Mouse (Mus musculus): ENCODE measurements around the gene Tbx1. TPM values are rescaled to one million over a fixed set of nuclear protein-coding genes. Genes with fewer than 3 reads are reported as not detected.
"Not testable (repeated sequence)": the region's sequence is repeated elsewhere in the genome, so short reads cannot be mapped to it uniquely, and the experiment has no call there.

The Tbx1 gene
- polyA plus RNA-seq, 2 experiments = 8.7 to 12.1 TPM

DNA sequence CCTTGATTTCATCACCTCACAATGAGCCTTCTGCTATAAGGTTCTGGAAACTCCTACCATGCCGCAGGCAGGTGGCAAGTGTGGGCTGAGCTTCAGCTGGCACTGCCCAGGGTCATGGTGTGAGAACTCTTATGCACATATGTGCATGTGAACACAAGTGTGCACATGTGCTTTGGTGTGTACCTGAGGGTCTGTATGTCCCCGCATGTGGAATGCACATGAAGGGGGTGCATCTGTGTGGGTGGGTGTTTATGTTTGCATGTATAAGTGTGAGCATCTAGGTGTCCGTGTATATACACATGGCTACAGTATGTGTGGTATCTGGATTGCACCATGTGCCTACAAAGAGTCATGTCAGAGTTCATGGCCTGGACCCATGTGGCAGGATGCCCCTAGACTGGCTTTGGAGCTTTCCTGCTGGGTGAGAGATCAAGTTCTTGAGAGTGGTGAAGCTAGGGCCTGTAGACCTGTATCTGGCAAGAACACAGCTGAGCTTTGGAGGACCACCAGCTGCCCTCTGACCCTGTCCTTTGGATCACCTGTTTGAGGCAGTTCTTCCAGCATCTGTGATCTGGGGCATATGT, 53.0 kb downstream of the Tbx1 start:
- Histone ChIP-seq H3K4me3 (replicated peaks; ENCODE audit: low read length) (no peak overlapping the region), H3K4me2 (replicated peaks; ENCODE audit: low read depth, low read length, severe bottlenecking) (no peak overlapping the region), H3K27me3 (ENCODE audit: control insufficient read depth, insufficient read depth, low read length) (no peaks in the 10 kb centered on the region), H3K4me1 (ENCODE audit: control insufficient read depth, insufficient read depth, low read length) (no peaks in the 10 kb centered on the region), H3K9me3 (ENCODE audit: control insufficient read depth, low read length) (no peaks in the 10 kb centered on the region), H3K9ac (ENCODE audit: low read depth, low read length, severe bottlenecking) (no peak overlapping the region), H3K36me3 (ENCODE audit: control insufficient read depth, insufficient read depth, low read length) (no peaks in the 10 kb centered on the region), H3K27ac (replicated peaks; ENCODE audit: low read depth, low read length) (no peak overlapping the region)
- no peak for TF ChIP-seq POLR2A (IDR thresholded peaks at IDR 0.05; ENCODE audit: borderline replicate concordance, extremely low read depth, insufficient read depth, insufficient read length)
- 91% methylated on average over 3 of the region's 3 CpGs for WGBS
- DNase-seq (ENCODE audit: low spot score) (no peak), ATAC-seq (ENCODE audit: low FRiP score, low read depth) (no peak)

DNA sequence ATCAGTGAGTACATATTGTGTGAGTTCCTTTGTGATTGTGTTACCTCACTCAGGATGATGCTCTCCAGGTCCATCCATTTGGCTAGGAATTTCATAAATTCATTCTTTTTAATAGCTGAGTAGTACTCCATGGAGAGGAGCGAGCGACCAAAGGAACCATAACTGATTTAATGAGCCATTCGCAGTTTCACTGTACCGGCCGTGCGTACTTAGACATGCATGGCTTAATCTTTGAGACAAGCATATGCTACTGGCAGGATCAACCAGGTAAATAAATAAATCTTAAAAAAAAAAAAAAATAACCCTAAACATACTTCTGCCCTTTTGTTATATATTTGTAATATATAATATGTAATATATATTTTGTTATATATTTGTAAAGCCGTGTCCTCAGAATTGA, 57.4 kb downstream of the Tbx1 start:
- not testable (repeated sequence) for H3K4me2 ChIP-seq (replicated peaks; ENCODE audit: low read depth, low read length, severe bottlenecking); H3K4me3 ChIP-seq (replicated peaks; ENCODE audit: low read length); H3K9ac ChIP-seq (ENCODE audit: low read depth, low read length, severe bottlenecking); H3K36me3 ChIP-seq (ENCODE audit: control insufficient read depth, insufficient read depth, low read length); H3K27ac ChIP-seq (replicated peaks; ENCODE audit: low read depth, low read length); DNase-seq (ENCODE audit: low spot score); H3K27me3 ChIP-seq (ENCODE audit: control insufficient read depth, insufficient read depth, low read length); H3K9me3 ChIP-seq (ENCODE audit: control insufficient read depth, low read length); H3K4me1 ChIP-seq (ENCODE audit: control insufficient read depth, insufficient read depth, low read length)
- peak; percentile 100 for ATAC-seq (ENCODE audit: low FRiP score, low read depth)
- 98% methylated on average over 7 of the region's 7 CpGs for WGBS

Other genes starting within 250 kb of the Tbx1 start
- 25.2 and 28.7 TPM in 2 replicates for gene Tango2, start 242.6 kb downstream of the Tbx1 start, polyA plus RNA-seq (2012; rRNA removed)
- 24.0 and 25.1 TPM in 2 replicates for gene Tango2, start 242.6 kb downstream of the Tbx1 start, polyA plus RNA-seq (2014; fragmentation: Nextera tagmentation; extraction: Ambion mirVana)
- gene Arvcf, start 242.5 kb downstream of the Tbx1 start, polyA plus RNA-seq (2012; rRNA removed) = 33.6 and 42.9 TPM in 2 replicates
- 18.9 and 23.4 TPM in 2 replicates for gene Arvcf, start 242.5 kb downstream of the Tbx1 start, polyA plus RNA-seq (2014; fragmentation: Nextera tagmentation; extraction: Ambion mirVana)
- gene Txnrd2, start 164.3 kb downstream of the Tbx1 start, polyA plus RNA-seq (2012; rRNA removed) = 13.4 and 14.1 TPM in 2 replicates
- 13.6 and 18.4 TPM in 2 replicates for gene Txnrd2, start 164.3 kb downstream of the Tbx1 start, polyA plus RNA-seq (2014; fragmentation: Nextera tagmentation; extraction: Ambion mirVana)
- gene Comt, start 163.8 kb downstream of the Tbx1 start, polyA plus RNA-seq (2012; rRNA removed) = 84.5 and 110 TPM in 2 replicates
- 82.4 and 92.3 TPM in 2 replicates for gene Comt, start 163.8 kb downstream of the Tbx1 start, polyA plus RNA-seq (2014; fragmentation: Nextera tagmentation; extraction: Ambion mirVana)
- 16.1 and 19.0 TPM in 2 replicates for gene Gnb1l, start 92.0 kb downstream of the Tbx1 start, polyA plus RNA-seq (2012; rRNA removed)
- 20.2 and 23.2 TPM in 2 replicates for gene Gnb1l, start 92.0 kb downstream of the Tbx1 start, polyA plus RNA-seq (2014; fragmentation: Nextera tagmentation; extraction: Ambion mirVana)
- 16.6 and 22.0 TPM in 2 replicates for gene Rtl10, start 91.8 kb downstream of the Tbx1 start, polyA plus RNA-seq (2012; rRNA removed)
- gene Rtl10, start 91.8 kb downstream of the Tbx1 start, polyA plus RNA-seq (2014; fragmentation: Nextera tagmentation; extraction: Ambion mirVana) = 4.3 and 4.5 TPM in 2 replicates
- gene Gp1bb, start 31.7 kb upstream of the Tbx1 start, polyA plus RNA-seq (2012; rRNA removed) = 3.0 and 4.5 TPM in 2 replicates
- gene Gp1bb, start 31.7 kb upstream of the Tbx1 start, polyA plus RNA-seq (2014; fragmentation: Nextera tagmentation; extraction: Ambion mirVana) = 3.7 and 4.3 TPM in 2 replicates
- 34.5 and 42.9 TPM in 2 replicates for gene Gm49601, start 35.8 kb upstream of the Tbx1 start, polyA plus RNA-seq (2012; rRNA removed)
- 1.9 and 2.7 TPM in 2 replicates for gene Gm49601, start 35.8 kb upstream of the Tbx1 start, polyA plus RNA-seq (2014; fragmentation: Nextera tagmentation; extraction: Ambion mirVana)
- gene Sept5, start 39.3 kb upstream of the Tbx1 start, polyA plus RNA-seq (2012; rRNA removed) = 94.5 and 97.4 TPM in 2 replicates
- gene Sept5, start 39.3 kb upstream of the Tbx1 start, polyA plus RNA-seq (2014; fragmentation: Nextera tagmentation; extraction: Ambion mirVana) = 43.4 and 44.0 TPM in 2 replicates
- gene Cldn5, start 186.2 kb upstream of the Tbx1 start, polyA plus RNA-seq (2012; rRNA removed) = 33.6 and 37.4 TPM in 2 replicates
- 26.1 and 29.9 TPM in 2 replicates for gene Cldn5, start 186.2 kb upstream of the Tbx1 start, polyA plus RNA-seq (2014; fragmentation: Nextera tagmentation; extraction: Ambion mirVana)
- 67.0 and 72.1 TPM in 2 replicates for gene Ufd1, start 221.1 kb upstream of the Tbx1 start, polyA plus RNA-seq (2012; rRNA removed)
- 63.9 and 69.9 TPM in 2 replicates for gene Ufd1, start 221.1 kb upstream of the Tbx1 start, polyA plus RNA-seq (2014; fragmentation: Nextera tagmentation; extraction: Ambion mirVana)
- 52.5 and 53.2 TPM in 2 replicates for gene Cdc45, start 221.3 kb upstream of the Tbx1 start, polyA plus RNA-seq (2012; rRNA removed)
- gene Cdc45, start 221.3 kb upstream of the Tbx1 start, polyA plus RNA-seq (2014; fragmentation: Nextera tagmentation; extraction: Ambion mirVana) = 36.8 and 39.8 TPM in 2 replicates
- gene 2510002D24Rik, start 245.9 kb upstream of the Tbx1 start, polyA plus RNA-seq (2012; rRNA removed) = 49.5 and 55.3 TPM in 2 replicates
- 24.4 and 28.2 TPM in 2 replicates for gene 2510002D24Rik, start 245.9 kb upstream of the Tbx1 start, polyA plus RNA-seq (2014; fragmentation: Nextera tagmentation; extraction: Ambion mirVana)
- 4.9 TPM in 1 of 2 replicates, not detected in the other for gene Gm28539, start 245.9 kb upstream of the Tbx1 start, polyA plus RNA-seq (2012; rRNA removed)
- not detected in 2 replicates for gene Gm28539, start 245.9 kb upstream of the Tbx1 start, polyA plus RNA-seq (2014; fragmentation: Nextera tagmentation; extraction: Ambion mirVana)

All from limb, embryonic 14.5 days (tissue).